Mouse (Mus musculus): Measurements from ENCODE around the gene Pclaf. TPM values are rescaled to one million over a fixed set of nuclear protein-coding genes. Genes with fewer than 3 reads are reported as not detected.

Pclaf gene
- polyA plus RNA-seq, 2 experiments, result 61.8 to 78.6 TPM

- H3K36me3 ChIP-seq (replicated peaks; ENCODE audit: control insufficient read depth, insufficient read depth, low read depth), result no peaks in the 10 kb centered on the region
- ATAC-seq (ENCODE audit: insufficient read depth) (no peak), DNase-seq (ENCODE audit: low read depth in 3 of 3, low spot score in 3 of 3) (no peak)
- H3K27ac ChIP-seq, result no peak overlapping the region
- TF ChIP-seq EP300 (IDR thresholded peaks at IDR 0.05; ENCODE audit: low read depth) (no peak), CTCF (IDR thresholded peaks at IDR 0.05; ENCODE audit: low read depth) (no peak)
- H3K4me2 ChIP-seq (ENCODE audit: low read depth), result no peak overlapping the region
- H3K27me3 ChIP-seq (ENCODE audit: control insufficient read depth, insufficient read depth, low read length), result no peaks in the 10 kb centered on the region
- H3K9ac ChIP-seq (replicated peaks), result no peak overlapping the region
- H3K4me1 ChIP-seq (replicated peaks; ENCODE audit: control insufficient read depth in 2 of 2, insufficient read depth in 2 of 2, low read length in 1 of 2), result no peaks in the 10 kb centered on the region
- no peaks in the 10 kb centered on the region for H3K9me3 ChIP-seq (ENCODE audit: control insufficient read depth, low read length)
- H3K4me3 ChIP-seq (ENCODE audit: insufficient read depth in 1 of 2, low read depth in 2 of 2, low read length in 2 of 2), result no peak overlapping the region
Measured at GRCm38 (mm10) chr9:65928456-65928855, 38.4 kb downstream of the Pclaf start.

- H3K27ac ChIP-seq, result no peak overlapping the region
- no peak overlapping the region for H3K4me3 ChIP-seq (ENCODE audit: insufficient read depth in 1 of 2, low read depth in 2 of 2, low read length in 2 of 2)
- TF ChIP-seq CTCF (IDR thresholded peaks at IDR 0.05; ENCODE audit: low read depth), result no peak
- no peak for TF ChIP-seq EP300 (IDR thresholded peaks at IDR 0.05; ENCODE audit: low read depth)
- no peak overlapping the region for H3K4me2 ChIP-seq (ENCODE audit: low read depth)
- H3K9me3 ChIP-seq (ENCODE audit: control insufficient read depth, low read length), result no peaks in the 10 kb centered on the region
- no peaks in the 10 kb centered on the region for H3K27me3 ChIP-seq (ENCODE audit: control insufficient read depth, insufficient read depth, low read length)
- H3K36me3 ChIP-seq (replicated peaks; ENCODE audit: control insufficient read depth, insufficient read depth, low read depth), result no peaks in the 10 kb centered on the region
- H3K9ac ChIP-seq (replicated peaks), result no peak overlapping the region
- no peak for ATAC-seq (ENCODE audit: insufficient read depth)
- H3K4me1 ChIP-seq (replicated peaks; ENCODE audit: control insufficient read depth in 2 of 2, insufficient read depth in 2 of 2, low read length in 1 of 2), result no peaks in the 10 kb centered on the region
- no peak for DNase-seq (ENCODE audit: low read depth in 3 of 3, low spot score in 3 of 3)
Measured at GRCm38 (mm10) chr9:65929826-65930225, 39.8 kb downstream of the Pclaf start.

- no peak for DNase-seq (ENCODE audit: low read depth in 3 of 3, low spot score in 3 of 3)
- Histone ChIP-seq H3K4me2 (ENCODE audit: low read depth) (no peak overlapping the region), H3K36me3 (replicated peaks; ENCODE audit: control insufficient read depth, insufficient read depth, low read depth) (no peaks in the 10 kb centered on the region), H3K4me1 (replicated peaks; ENCODE audit: control insufficient read depth in 2 of 2, insufficient read depth in 2 of 2, low read length in 1 of 2) (no peaks in the 10 kb centered on the region), H3K27me3 (ENCODE audit: control insufficient read depth, insufficient read depth, low read length) (no peaks in the 10 kb centered on the region), H3K9ac (replicated peaks) (no peak overlapping the region), H3K9me3 (ENCODE audit: control insufficient read depth, low read length) (no peaks in the 10 kb centered on the region), H3K27ac (no peak overlapping the region), H3K4me3 (ENCODE audit: insufficient read depth in 1 of 2, low read depth in 2 of 2, low read length in 2 of 2) (no peak overlapping the region)
- TF ChIP-seq CTCF (IDR thresholded peaks at IDR 0.05; ENCODE audit: low read depth) (no peak), EP300 (IDR thresholded peaks at IDR 0.05; ENCODE audit: low read depth) (no peak)
- WGBS (ENCODE audit: insufficient replicate concordance), result 61% methylated on average over 2 of the region's 2 CpGs
- ATAC-seq (ENCODE audit: insufficient read depth), result no peak
Measured at GRCm38 (mm10) chr9:65937566-65937965, 47.5 kb downstream of the Pclaf start.

- DNase-seq (ENCODE audit: low read depth in 3 of 3, low spot score in 3 of 3) (no peak), ATAC-seq (ENCODE audit: insufficient read depth) (no peak)
- Histone ChIP-seq H3K4me3 (ENCODE audit: insufficient read depth in 1 of 2, low read depth in 2 of 2, low read length in 2 of 2) (no peak overlapping the region), H3K4me1 (replicated peaks; ENCODE audit: control insufficient read depth in 2 of 2, insufficient read depth in 2 of 2, low read length in 1 of 2) (no peaks in the 10 kb centered on the region), H3K9me3 (ENCODE audit: control insufficient read depth, low read length) (no peaks in the 10 kb centered on the region), H3K27ac (no peak overlapping the region), H3K9ac (replicated peaks) (no peak overlapping the region), H3K27me3 (ENCODE audit: control insufficient read depth, insufficient read depth, low read length) (no peaks in the 10 kb centered on the region), H3K36me3 (replicated peaks; ENCODE audit: control insufficient read depth, insufficient read depth, low read depth) (no peaks in the 10 kb centered on the region), H3K4me2 (ENCODE audit: low read depth) (no peak overlapping the region)
- no peak for TF ChIP-seq EP300 (IDR thresholded peaks at IDR 0.05; ENCODE audit: low read depth)
- TF ChIP-seq CTCF (IDR thresholded peaks at IDR 0.05; ENCODE audit: low read depth), result no peak
- 66% methylated on average over 3 of the region's 3 CpGs for WGBS (ENCODE audit: insufficient replicate concordance)
Measured at GRCm38 (mm10) chr9:65951082-65951587, 61.1 kb downstream of the Pclaf start.

Other genes with a start within 250 kb of the Pclaf start
- gene Oaz2, start 222.2 kb upstream of the Pclaf start, polyA plus RNA-seq (2012; rRNA removed), result 17.2 and 21.5 TPM in 2 replicates
- 29.6 and 33.2 TPM in 2 replicates for gene Oaz2, start 222.2 kb upstream of the Pclaf start, polyA plus RNA-seq (2014; fragmentation: Nextera tagmentation; extraction: Ambion mirVana)
- gene Zfp609, start 62.7 kb upstream of the Pclaf start, polyA plus RNA-seq (2012; rRNA removed), result 2.4 and 2.7 TPM in 2 replicates
- gene Zfp609, start 62.7 kb upstream of the Pclaf start, polyA plus RNA-seq (2014; fragmentation: Nextera tagmentation; extraction: Ambion mirVana), result 1.1 and 1.2 TPM in 2 replicates
- 2.2 and 4.6 TPM in 2 replicates for gene Trip4, start 18.6 kb downstream of the Pclaf start, polyA plus RNA-seq (2012; rRNA removed)
- gene Trip4, start 18.6 kb downstream of the Pclaf start, polyA plus RNA-seq (2014; fragmentation: Nextera tagmentation; extraction: Ambion mirVana), result 9.9 and 10.2 TPM in 2 replicates
- gene Csnk1g1, start 18.7 kb downstream of the Pclaf start, polyA plus RNA-seq (2012; rRNA removed), result 1.6 and 2.5 TPM in 2 replicates
- gene Csnk1g1, start 18.7 kb downstream of the Pclaf start, polyA plus RNA-seq (2014; fragmentation: Nextera tagmentation; extraction: Ambion mirVana), result 3.5 and 3.7 TPM in 2 replicates
- 190 and 276 TPM in 2 replicates for gene Ppib, start 170.0 kb downstream of the Pclaf start, polyA plus RNA-seq (2012; rRNA removed)
- gene Ppib, start 170.0 kb downstream of the Pclaf start, polyA plus RNA-seq (2014; fragmentation: Nextera tagmentation; extraction: Ambion mirVana), result 422 and 434 TPM in 2 replicates
- 26.7 and 32.8 TPM in 2 replicates for gene Snx22, start 179.5 kb downstream of the Pclaf start, polyA plus RNA-seq (2012; rRNA removed)
- 25.4 and 26.5 TPM in 2 replicates for gene Snx22, start 179.5 kb downstream of the Pclaf start, polyA plus RNA-seq (2014; fragmentation: Nextera tagmentation; extraction: Ambion mirVana)
- 31.8 and 47.7 TPM in 2 replicates for gene Snx1, start 236.3 kb downstream of the Pclaf start, polyA plus RNA-seq (2012; rRNA removed)
- gene Snx1, start 236.3 kb downstream of the Pclaf start, polyA plus RNA-seq (2014; fragmentation: Nextera tagmentation; extraction: Ambion mirVana), result 66.0 and 68.3 TPM in 2 replicates
- gene Ciao2a, start 236.4 kb downstream of the Pclaf start, polyA plus RNA-seq (2012; rRNA removed), result 32.3 and 50.1 TPM in 2 replicates
- gene Ciao2a, start 236.4 kb downstream of the Pclaf start, polyA plus RNA-seq (2014; fragmentation: Nextera tagmentation; extraction: Ambion mirVana), result 129 and 132 TPM in 2 replicates